Comparison of ENCODE assay signal across 10 mouse cellular contexts in the genomic region with DNA sequence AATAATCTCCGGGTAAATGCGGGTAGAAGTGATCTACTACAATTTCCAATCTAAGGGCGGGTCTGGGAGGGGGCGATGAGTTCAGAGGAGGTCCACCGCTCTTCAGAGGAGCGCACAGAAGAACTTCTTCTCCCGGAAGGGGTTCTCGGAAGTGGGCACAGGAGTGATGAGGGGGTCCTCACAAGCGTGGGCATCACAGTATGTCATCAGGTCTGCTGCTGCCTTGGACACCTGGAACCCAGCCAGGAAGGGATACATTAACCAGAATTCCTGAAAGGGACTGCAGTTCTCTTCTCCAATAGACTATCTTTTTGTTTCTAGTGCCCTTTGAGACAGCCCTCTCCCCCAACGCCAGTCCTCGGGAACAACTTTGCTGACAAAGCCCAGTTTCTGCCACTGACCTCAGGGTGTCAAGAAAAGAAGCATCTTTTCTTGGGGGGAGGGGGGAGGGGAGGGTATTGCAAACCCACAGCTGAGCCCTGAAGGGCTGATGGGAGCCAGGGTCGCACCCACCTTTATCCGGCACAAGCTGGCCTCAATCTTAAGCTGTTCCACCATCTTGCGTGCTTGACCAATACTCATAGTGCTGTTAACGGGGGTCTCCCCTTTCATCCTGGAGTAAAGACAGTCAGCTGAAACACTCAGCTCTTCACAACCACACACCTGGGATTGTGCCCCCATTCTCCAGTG. TPM values are rescaled to one million over a fixed set of nuclear protein-coding genes. Genes with fewer than 3 reads are reported as not detected.
A peak's percentile ranks its signal among the peaks of the same experiment; 100 is the strongest.
DNase-seq lines count a peak whose midpoint lies in the region; ATAC-seq and TF ChIP-seq lines count a peak whose summit lies in the region.
"Had no signal": no experiment of that assay in that cellular context is flagged by ENCODE, and none has a peak within 500 bp of the region (broad histone marks: within the 10 kb centered on the region; RNA-seq: fewer than 3 reads in every experiment).

No protein-coding gene starts in this region.

- peaks cover 59% of the 10 kb centered on the region for H3K36me3 ChIP-seq in megakaryocyte, embryonic 14.5 days (replicated peaks; ENCODE audit: low read length)
- H3K36me3 ChIP-seq in heart, embryonic 11.5 days (ENCODE audit: control insufficient read depth, insufficient read depth, low read length), result peaks cover 16% of the 10 kb centered on the region
- H3K36me3 ChIP-seq in lung, embryonic 16.5 days (ENCODE audit: control insufficient read depth, insufficient read depth, low read length), result peaks cover 12% of the 10 kb centered on the region
- H3K36me3 ChIP-seq in small intestine, adult 2 months (ENCODE audit: control insufficient read depth, insufficient read depth, low read length), result peaks cover 10% of the 10 kb centered on the region

- WGBS in heart, embryonic 11.5 days (ENCODE audit: insufficient replicate concordance), result 19% methylated on average over 15 of the region's 15 CpGs
- WGBS in lung, embryonic 16.5 days, result 15% methylated on average over 15 of the region's 15 CpGs
- WGBS in small intestine, adult 2 months, result 24% methylated on average over 15 of the region's 15 CpGs

- peak; percentile 76 for DNase-seq in cerebellum, adult 11-12 months
- DNase-seq in kidney, adult 9 months, result peak; percentile 83
- DNase-seq in layer of hippocampus, adult 9-11 months, result no peak

- no peak for TF ChIP-seq POLR2A in small intestine, adult 2 months (IDR thresholded peaks at IDR 0.05; ENCODE audit: low read depth, low read length)

- peak overlapping the region; percentile 88 for H3K9ac ChIP-seq in heart, embryonic 11.5 days (ENCODE audit: low read depth, low read length)
- H3K9ac ChIP-seq in lung, embryonic 16.5 days (ENCODE audit: low read length), result peak overlapping the region; percentile 89

- peaks cover 58% of the 10 kb centered on the region for H3K4me1 ChIP-seq in megakaryocyte, embryonic 14.5 days
- H3K4me1 ChIP-seq in heart, embryonic 11.5 days (ENCODE audit: control insufficient read depth, insufficient read depth, low read length), result peaks cover 27% of the 10 kb centered on the region
- H3K4me1 ChIP-seq in lung, embryonic 16.5 days (replicated peaks; ENCODE audit: control insufficient read depth, insufficient read depth, low read length), result peaks cover 18% of the 10 kb centered on the region
- H3K4me1 ChIP-seq in small intestine, adult 2 months (ENCODE audit: control insufficient read depth, insufficient read depth, insufficient read length, low read length), result peaks cover 14% of the 10 kb centered on the region

- ATAC-seq in megakaryocyte, adult 5-6 weeks (ENCODE audit: poor library complexity, severe bottlenecking), result no peak
- no peak for ATAC-seq in heart, embryonic 11.5 days (replicated peaks; ENCODE audit: insufficient number of reproducible peaks, low FRiP score, low TSS enrichment)
- no peak for ATAC-seq in lung, embryonic 16.5 days (ENCODE audit: low read depth)

- no peaks in the 10 kb centered on the region for H3K27me3 ChIP-seq in megakaryocyte, embryonic 14.5 days (replicated peaks)
- no peaks in the 10 kb centered on the region for H3K27me3 ChIP-seq in heart, embryonic 11.5 days (ENCODE audit: control insufficient read depth, insufficient read depth, low read length)
- no peaks in the 10 kb centered on the region for H3K27me3 ChIP-seq in lung, embryonic 16.5 days (ENCODE audit: control insufficient read depth, insufficient read depth, low read depth, low read length)
- no peaks in the 10 kb centered on the region for H3K27me3 ChIP-seq in small intestine, adult 2 months (ENCODE audit: control insufficient read depth, insufficient read depth, low read length)

- peak overlapping the region; percentile 93 for H3K4me3 ChIP-seq in megakaryocyte, embryonic 14.5 days (replicated peaks)
- H3K4me3 ChIP-seq in heart, embryonic 11.5 days (ENCODE audit: low read depth, low read length), result peak overlapping the region; percentile 59
- H3K4me3 ChIP-seq in lung, embryonic 16.5 days (ENCODE audit: low read length), result peak overlapping the region; percentile 64
- peak overlapping the region; percentile 95 for H3K4me3 ChIP-seq in small intestine, adult 2 months (ENCODE audit: low read depth, low read length)

- H3K9me3 ChIP-seq in megakaryocyte, embryonic 14.5 days, result no peaks in the 10 kb centered on the region
- no peaks in the 10 kb centered on the region for H3K9me3 ChIP-seq in heart, embryonic 11.5 days (replicated peaks; ENCODE audit: control insufficient read depth, low read length)
- no peaks in the 10 kb centered on the region for H3K9me3 ChIP-seq in lung, embryonic 16.5 days (ENCODE audit: control insufficient read depth, low read length)

- H3K4me2 ChIP-seq in heart, embryonic 11.5 days, result peak overlapping the region; percentile 81
- peak overlapping the region; percentile 95 for H3K4me2 ChIP-seq in lung, embryonic 16.5 days (ENCODE audit: low read depth, low read length)

- TF ChIP-seq CTCF in small intestine, adult 2 months (IDR thresholded peaks at IDR 0.05; ENCODE audit: extremely low read depth, insufficient read length, insufficient replicate concordance, low read depth, low read length), result no peak

- H3K27ac ChIP-seq in heart, embryonic 11.5 days (ENCODE audit: low read depth, low read length), result peak overlapping the region; percentile 94
- peak overlapping the region; percentile 98 for H3K27ac ChIP-seq in lung, embryonic 16.5 days (ENCODE audit: low read length)
- H3K27ac ChIP-seq in small intestine, adult 2 months (ENCODE audit: insufficient read depth, low read depth, low read length), result no peak overlapping the region

RNA-seq across cellular contexts. Expression of a gene that starts 0.8 kb away (rescaled TPM):
- not detected in 2 replicates for polyA plus RNA-seq in megakaryocyte, embryonic 14.5 days (2012; ENCODE audit: insufficient read depth, low replicate concordance)
- total RNA-seq in megakaryocyte, adult 5-6 weeks (2015), result 0.16 TPM in 1 of 2 replicates, not detected in the other
- total RNA-seq in megakaryocyte, adult 5-6 weeks (2017), result not detected in 2 replicates
- 3.5 and 4.2 TPM in 2 replicates for polyA plus RNA-seq in heart, embryonic 11.5 days (2014; fragmentation: Nextera tagmentation; extraction: Ambion mirVana)
- 2.8 and 3.3 TPM in 2 replicates for polyA plus RNA-seq in lung, embryonic 16.5 days (2015; fragmentation: Nextera tagmentation; extraction: Ambion mirVana)
- polyA plus RNA-seq in small intestine, adult 2 months (2012; rRNA removed), result 0.33 and 0.63 TPM in 2 replicates

RNA-seq across cellular contexts. Expression of a gene that starts 0.9 kb away (rescaled TPM):
- polyA plus RNA-seq in megakaryocyte, embryonic 14.5 days (2012; ENCODE audit: insufficient read depth, low replicate concordance), result 124 and 182 TPM in 2 replicates
- 84.8 and 97.8 TPM in 2 replicates for total RNA-seq in megakaryocyte, adult 5-6 weeks (2015)
- 48.1 and 49.6 TPM in 2 replicates for total RNA-seq in megakaryocyte, adult 5-6 weeks (2017)
- 37.9 and 41.7 TPM in 2 replicates for polyA plus RNA-seq in heart, embryonic 11.5 days (2014; fragmentation: Nextera tagmentation; extraction: Ambion mirVana)
- 54.1 and 54.6 TPM in 2 replicates for polyA plus RNA-seq in lung, embryonic 16.5 days (2015; fragmentation: Nextera tagmentation; extraction: Ambion mirVana)
- 54.3 and 82.6 TPM in 2 replicates for polyA plus RNA-seq in small intestine, adult 2 months (2012; rRNA removed)

RNA-seq across cellular contexts. Expression of a gene that starts 8.6 kb away (rescaled TPM):
- polyA plus RNA-seq in megakaryocyte, embryonic 14.5 days (2012; ENCODE audit: insufficient read depth, low replicate concordance), result 44.9 and 148 TPM in 2 replicates
- total RNA-seq in megakaryocyte, adult 5-6 weeks (2015), result not detected in 2 replicates
- total RNA-seq in megakaryocyte, adult 5-6 weeks (2017), result 1.8 and 5.9 TPM in 2 replicates
- polyA plus RNA-seq in heart, embryonic 11.5 days (2014; fragmentation: Nextera tagmentation; extraction: Ambion mirVana), result not detected in 2 replicates
- polyA plus RNA-seq in lung, embryonic 16.5 days (2015; fragmentation: Nextera tagmentation; extraction: Ambion mirVana), result not detected in 2 replicates
- 4.6 TPM in 1 of 2 replicates, not detected in the other for polyA plus RNA-seq in small intestine, adult 2 months (2012; rRNA removed)
- total RNA-seq: adrenal gland, adult 18-20 months; left cerebral cortex, postnatal 14 days had no signal

RNA-seq across cellular contexts. Expression of a gene that starts 12.4 kb away (rescaled TPM):
- 0.23 TPM in 1 of 2 replicates, not detected in the other for polyA plus RNA-seq in megakaryocyte, embryonic 14.5 days (2012; ENCODE audit: insufficient read depth, low replicate concordance)
- total RNA-seq in megakaryocyte, adult 5-6 weeks (2015), result 0.16 and 0.55 TPM in 2 replicates
- total RNA-seq in megakaryocyte, adult 5-6 weeks (2017), result 0.12 TPM in 1 of 2 replicates, not detected in the other
- 0.33 and 0.44 TPM in 2 replicates for polyA plus RNA-seq in heart, embryonic 11.5 days (2014; fragmentation: Nextera tagmentation; extraction: Ambion mirVana)
- 1.6 and 1.7 TPM in 2 replicates for polyA plus RNA-seq in lung, embryonic 16.5 days (2015; fragmentation: Nextera tagmentation; extraction: Ambion mirVana)
- 0.11 and 0.17 TPM in 2 replicates for polyA plus RNA-seq in small intestine, adult 2 months (2012; rRNA removed)

RNA-seq across cellular contexts. Expression of a gene that starts 18.4 kb away (rescaled TPM):
- 13.5 and 54.1 TPM in 2 replicates for polyA plus RNA-seq in megakaryocyte, embryonic 14.5 days (2012; ENCODE audit: insufficient read depth, low replicate concordance)
- 52.3 and 56.0 TPM in 2 replicates for total RNA-seq in megakaryocyte, adult 5-6 weeks (2015)
- 72.8 and 94.4 TPM in 2 replicates for total RNA-seq in megakaryocyte, adult 5-6 weeks (2017)
- polyA plus RNA-seq in heart, embryonic 11.5 days (2014; fragmentation: Nextera tagmentation; extraction: Ambion mirVana), result 4.6 and 6.1 TPM in 2 replicates
- polyA plus RNA-seq in lung, embryonic 16.5 days (2015; fragmentation: Nextera tagmentation; extraction: Ambion mirVana), result 4.4 and 5.0 TPM in 2 replicates
- 9.2 and 20.9 TPM in 2 replicates for polyA plus RNA-seq in small intestine, adult 2 months (2012; rRNA removed)
